Mouse (Mus musculus): ENCODE data around the gene Tsks. TPM values are rescaled to one million over a fixed set of nuclear protein-coding genes. Genes with fewer than 3 reads are reported as not detected.

Tsks gene
- polyA plus RNA-seq, 1 experiment from 2014 or later = 0.23 TPM

DNA sequence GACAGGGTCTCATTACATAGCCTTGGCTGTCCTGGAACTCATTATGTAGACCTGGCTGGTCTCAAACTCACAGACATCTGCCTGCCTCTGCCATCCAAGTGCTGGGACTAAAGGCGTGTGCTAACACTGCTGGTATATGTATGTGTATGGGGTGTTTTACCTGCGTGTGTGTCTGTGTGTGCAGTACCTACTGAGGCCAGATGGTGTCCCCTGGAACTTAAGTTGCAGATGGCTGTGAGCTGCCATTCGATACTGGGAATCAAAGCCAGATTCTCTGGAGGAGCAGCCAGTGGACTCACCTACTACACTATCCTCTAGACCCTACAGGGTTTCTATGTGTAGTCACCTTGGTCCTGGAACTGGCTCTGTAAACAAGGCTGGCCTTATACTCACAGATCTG is 17.5 kb upstream of the Tsks start:
- H3K36me3 ChIP-seq (ENCODE audit: control insufficient read depth, insufficient read depth, low read length) = peaks cover 3% of the 10 kb centered on the region; the same call in 1 of the 2 replicates

DNA sequence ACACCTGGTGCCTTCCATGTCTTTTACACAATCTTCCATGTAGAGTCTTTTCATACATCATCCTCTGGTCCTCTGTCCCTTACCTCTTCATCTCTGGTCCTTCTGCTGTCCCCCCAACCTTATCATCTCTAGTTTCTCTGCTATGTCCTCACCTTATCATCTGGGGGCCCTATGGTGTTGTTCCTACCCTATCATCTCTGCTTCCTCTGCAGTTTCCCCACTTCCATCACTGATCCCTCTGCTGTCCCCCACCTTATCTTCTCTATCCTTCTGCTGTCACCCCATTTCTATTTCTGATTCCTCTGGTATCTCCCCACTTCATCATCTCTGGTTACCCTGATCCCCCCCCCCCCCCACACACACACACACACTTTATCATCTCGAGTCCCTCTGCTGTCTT is 14.4 kb upstream of the Tsks start:
- ATAC-seq (replicated peaks; ENCODE audit: low FRiP score) = no peak
- Histone ChIP-seq H3K4me2 (ENCODE audit: low read depth, low read length, severe bottlenecking) (peak overlapping the region; percentile 62), H3K27ac (ENCODE audit: low read depth, low read length) (no peak overlapping the region), H3K9me3 (ENCODE audit: control insufficient read depth, low read length) (no peaks in the 10 kb centered on the region), H3K36me3 (ENCODE audit: control insufficient read depth, insufficient read depth, low read length) (no peaks in the 10 kb centered on the region; the same call in 1 of the 2 replicates), H3K4me1 (replicated peaks; ENCODE audit: control insufficient read depth, insufficient read depth, low read length) (peaks cover 12% of the 10 kb centered on the region), H3K4me3 (ENCODE audit: low read depth, low read length) (peak overlapping the region; percentile 97), H3K27me3 (ENCODE audit: control insufficient read depth, insufficient read depth, low read length) (no peaks in the 10 kb centered on the region), H3K9ac (ENCODE audit: low read length) (peak overlapping the region; percentile 91)
- WGBS = 0% methylated on average over 1 of the region's 1 CpGs
- no peak for DNase-seq (ENCODE audit: low spot score)

More for the DNA sequence above, 17.5 kb upstream of the Tsks start:
- no peak overlapping the region for H3K27ac ChIP-seq (ENCODE audit: low read depth, low read length)
- ATAC-seq (replicated peaks; ENCODE audit: low FRiP score) (no peak), DNase-seq (ENCODE audit: low spot score) (no peak)
- H3K27me3 ChIP-seq (ENCODE audit: control insufficient read depth, insufficient read depth, low read length) = no peaks in the 10 kb centered on the region
- H3K9ac ChIP-seq (ENCODE audit: low read length) = no peak overlapping the region
- H3K4me3 ChIP-seq (ENCODE audit: low read depth, low read length) = no peak overlapping the region
- peaks cover 12% of the 10 kb centered on the region for H3K4me1 ChIP-seq (replicated peaks; ENCODE audit: control insufficient read depth, insufficient read depth, low read length)
- H3K9me3 ChIP-seq (ENCODE audit: control insufficient read depth, low read length) = no peaks in the 10 kb centered on the region
- H3K4me2 ChIP-seq (ENCODE audit: low read depth, low read length, severe bottlenecking) = no peak overlapping the region
- 66% methylated on average over 3 of the region's 3 CpGs for WGBS

DNA sequence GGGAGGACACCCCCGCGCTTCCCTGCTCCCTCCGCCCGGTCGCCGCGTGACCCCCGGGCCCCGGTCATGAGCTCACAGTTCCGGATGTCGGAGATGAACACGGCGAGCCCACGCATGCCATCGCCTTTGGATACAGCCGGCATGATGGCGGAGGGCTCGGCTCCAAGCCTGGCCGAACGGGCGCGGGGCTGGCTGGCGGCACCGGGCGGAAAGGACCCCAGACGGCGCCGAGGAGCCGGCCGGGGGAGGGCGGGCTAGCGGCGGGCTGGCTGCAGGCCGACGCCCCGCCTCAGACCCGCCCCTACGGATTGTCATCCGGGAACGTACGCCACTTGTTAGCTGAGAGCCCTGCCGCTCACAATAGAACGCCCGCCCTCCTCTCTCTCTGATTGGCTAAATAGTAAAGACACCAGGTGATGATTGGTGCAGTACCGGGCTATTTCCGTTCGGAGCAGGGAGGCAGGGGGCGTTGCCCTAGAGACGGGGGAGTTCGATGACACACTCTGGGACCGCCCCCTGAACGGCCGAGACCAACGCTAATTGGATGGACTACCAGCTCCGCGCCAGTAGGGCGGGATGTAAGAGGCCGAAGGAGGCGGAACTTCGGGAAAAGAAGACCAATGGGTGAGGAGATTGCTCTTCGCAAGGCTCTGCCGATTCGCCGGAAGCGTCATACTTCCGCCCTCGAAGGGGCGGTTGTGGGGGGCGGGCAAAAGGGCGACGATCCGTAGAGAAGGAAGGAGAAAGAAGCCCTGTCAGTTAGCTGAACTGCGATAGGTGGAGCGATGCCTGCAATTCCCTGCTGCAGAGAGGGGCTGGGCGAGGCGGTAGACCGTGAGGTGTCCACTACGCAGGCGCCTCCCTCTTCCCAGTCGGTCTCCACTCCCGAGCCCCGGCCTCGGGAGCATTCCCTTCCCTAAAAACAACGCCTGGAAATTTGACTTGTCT is 13.5 kb upstream of the Tsks start, which contains the start of gene Ap2a1:
TSS of gene Ap2a1 (minus strand) at position 293 of the 948 bp plus-strand sequence.
- H3K27me3 ChIP-seq (ENCODE audit: control insufficient read depth, insufficient read depth, low read length) = no peaks in the 10 kb centered on the region
- no peaks in the 10 kb centered on the region; the same call in 1 of the 2 replicates for H3K36me3 ChIP-seq (ENCODE audit: control insufficient read depth, insufficient read depth, low read length)
- peak within 1 kb of the TSS; percentile 90 for H3K27ac ChIP-seq (ENCODE audit: low read depth, low read length)
- peak; percentile 99 for ATAC-seq (replicated peaks; ENCODE audit: low FRiP score)
- peak within 1 kb of the TSS; percentile 97 for H3K4me3 ChIP-seq (ENCODE audit: low read depth, low read length)
- peak within 1 kb of the TSS; percentile 91 for H3K9ac ChIP-seq (ENCODE audit: low read length)
- under 1% methylated on average over 83 of the region's 84 CpGs for WGBS
- peak; percentile 100 for DNase-seq (ENCODE audit: low spot score)
- no peaks in the 10 kb centered on the region for H3K9me3 ChIP-seq (ENCODE audit: control insufficient read depth, low read length)
- peak within 1 kb of the TSS; percentile 67 for H3K4me2 ChIP-seq (ENCODE audit: low read depth, low read length, severe bottlenecking)
- peaks cover 12% of the 10 kb centered on the region for H3K4me1 ChIP-seq (replicated peaks; ENCODE audit: control insufficient read depth, insufficient read depth, low read length)

DNA sequence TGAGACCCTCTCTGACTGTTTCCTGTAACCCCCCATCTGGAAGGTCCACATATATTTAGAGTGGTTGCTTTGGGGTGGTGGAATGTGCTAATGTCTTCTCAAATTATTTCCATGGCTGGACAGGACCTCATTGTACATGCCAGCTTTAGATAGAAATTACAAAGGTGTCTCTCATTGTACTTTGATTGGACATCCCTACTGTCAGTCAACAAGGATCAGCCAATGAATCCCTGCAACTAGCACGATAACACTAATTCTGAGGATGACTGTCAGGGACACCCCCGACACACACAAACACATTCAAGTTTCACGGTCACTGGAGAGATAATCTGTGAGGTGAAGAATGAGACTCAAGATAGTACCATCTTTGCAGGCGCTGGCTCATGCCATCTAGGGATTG is 4.3 kb upstream of the Tsks start:
- Histone ChIP-seq H3K36me3 (ENCODE audit: control insufficient read depth, insufficient read depth, low read length) (no peaks in the 10 kb centered on the region), H3K4me3 (ENCODE audit: low read depth, low read length) (no peak overlapping the region), H3K9ac (ENCODE audit: low read length) (no peak overlapping the region), H3K27me3 (ENCODE audit: control insufficient read depth, insufficient read depth, low read length) (no peaks in the 10 kb centered on the region), H3K9me3 (ENCODE audit: control insufficient read depth, low read length) (no peaks in the 10 kb centered on the region), H3K4me2 (ENCODE audit: low read depth, low read length, severe bottlenecking) (no peak overlapping the region), H3K4me1 (replicated peaks; ENCODE audit: control insufficient read depth, insufficient read depth, low read length) (no peaks in the 10 kb centered on the region), H3K27ac (ENCODE audit: low read depth, low read length) (no peak overlapping the region)
- ATAC-seq (replicated peaks; ENCODE audit: low FRiP score) (no peak), DNase-seq (ENCODE audit: low spot score) (no peak)
- 97% methylated on average over 4 of the region's 4 CpGs for WGBS

DNA sequence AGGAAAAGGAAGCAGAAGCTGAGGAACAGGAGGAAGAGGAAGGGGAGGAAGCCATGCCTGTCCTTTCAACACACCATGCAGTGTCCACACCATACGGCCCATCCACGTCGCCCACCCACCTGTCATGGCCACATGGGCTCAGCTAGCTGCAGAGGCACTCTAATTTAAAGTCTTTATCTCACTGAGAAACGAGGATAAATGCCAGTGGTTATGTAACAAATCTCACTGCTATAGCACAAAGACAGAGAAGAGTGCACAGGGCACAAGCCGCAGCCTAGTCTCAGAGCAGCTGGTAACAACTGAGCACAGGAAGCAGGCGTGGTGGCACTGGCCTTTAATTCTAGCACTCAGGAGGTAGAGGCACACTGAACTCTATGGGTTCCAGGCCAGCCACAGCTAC is 6.9 kb downstream of the Tsks start:
- H3K4me2 ChIP-seq (ENCODE audit: low read depth, low read length, severe bottlenecking) = no peak overlapping the region
- H3K4me1 ChIP-seq (replicated peaks; ENCODE audit: control insufficient read depth, insufficient read depth, low read length) = peaks cover 10% of the 10 kb centered on the region
- no peak overlapping the region for H3K9ac ChIP-seq (ENCODE audit: low read length)
- no peak for DNase-seq (ENCODE audit: low spot score)
- no peaks in the 10 kb centered on the region for H3K9me3 ChIP-seq (ENCODE audit: control insufficient read depth, low read length)
- ATAC-seq (replicated peaks; ENCODE audit: low FRiP score) = no peak
- no peaks in the 10 kb centered on the region for H3K36me3 ChIP-seq (ENCODE audit: control insufficient read depth, insufficient read depth, low read length)
- H3K4me3 ChIP-seq (ENCODE audit: low read depth, low read length) = no peak overlapping the region
- 77% methylated on average over 6 of the region's 6 CpGs for WGBS
- no peak overlapping the region for H3K27ac ChIP-seq (ENCODE audit: low read depth, low read length)
- peaks cover 13% of the 10 kb centered on the region for H3K27me3 ChIP-seq (ENCODE audit: control insufficient read depth, insufficient read depth, low read length)

DNA sequence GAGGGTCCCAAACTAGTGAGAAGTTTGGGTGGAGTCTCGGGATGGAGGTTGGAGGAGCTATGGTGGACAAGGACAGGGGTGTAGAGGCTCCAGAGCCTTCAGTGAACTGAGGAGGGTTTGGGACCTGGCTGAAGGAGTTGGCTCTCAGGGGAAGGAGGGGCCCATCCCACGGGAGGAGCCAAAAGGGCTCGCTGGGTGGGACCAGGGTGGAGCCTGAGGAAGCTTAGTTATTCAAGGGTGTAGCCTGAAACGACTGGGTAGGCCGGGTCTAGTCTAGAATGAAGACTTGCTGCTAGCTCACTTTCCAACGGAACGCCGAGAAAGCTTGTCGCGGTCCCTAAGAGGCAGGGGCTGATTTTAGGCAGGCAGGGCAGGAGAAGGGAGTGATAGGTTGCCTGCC is 9.0 kb downstream of the Tsks start:
- H3K27ac ChIP-seq (ENCODE audit: low read depth, low read length) = no peak overlapping the region
- ATAC-seq (replicated peaks; ENCODE audit: low FRiP score) (peak; percentile 55), DNase-seq (ENCODE audit: low spot score) (peak; percentile 75)
- H3K4me1 ChIP-seq (replicated peaks; ENCODE audit: control insufficient read depth, insufficient read depth, low read length) = peaks cover 10% of the 10 kb centered on the region
- under 1% methylated on average over 10 of the region's 10 CpGs for WGBS
- peak overlapping the region; percentile 94 for H3K4me2 ChIP-seq (ENCODE audit: low read depth, low read length, severe bottlenecking)
- H3K9ac ChIP-seq (ENCODE audit: low read length) = peak overlapping the region; percentile 63; the same call in 1 of the 2 replicates
- peak overlapping the region; percentile 41 for H3K4me3 ChIP-seq (ENCODE audit: low read depth, low read length)
- no peaks in the 10 kb centered on the region for H3K36me3 ChIP-seq (ENCODE audit: control insufficient read depth, insufficient read depth, low read length)
- no peaks in the 10 kb centered on the region for H3K9me3 ChIP-seq (ENCODE audit: control insufficient read depth, low read length)
- H3K27me3 ChIP-seq (ENCODE audit: control insufficient read depth, insufficient read depth, low read length) = peaks cover 13% of the 10 kb centered on the region

DNA sequence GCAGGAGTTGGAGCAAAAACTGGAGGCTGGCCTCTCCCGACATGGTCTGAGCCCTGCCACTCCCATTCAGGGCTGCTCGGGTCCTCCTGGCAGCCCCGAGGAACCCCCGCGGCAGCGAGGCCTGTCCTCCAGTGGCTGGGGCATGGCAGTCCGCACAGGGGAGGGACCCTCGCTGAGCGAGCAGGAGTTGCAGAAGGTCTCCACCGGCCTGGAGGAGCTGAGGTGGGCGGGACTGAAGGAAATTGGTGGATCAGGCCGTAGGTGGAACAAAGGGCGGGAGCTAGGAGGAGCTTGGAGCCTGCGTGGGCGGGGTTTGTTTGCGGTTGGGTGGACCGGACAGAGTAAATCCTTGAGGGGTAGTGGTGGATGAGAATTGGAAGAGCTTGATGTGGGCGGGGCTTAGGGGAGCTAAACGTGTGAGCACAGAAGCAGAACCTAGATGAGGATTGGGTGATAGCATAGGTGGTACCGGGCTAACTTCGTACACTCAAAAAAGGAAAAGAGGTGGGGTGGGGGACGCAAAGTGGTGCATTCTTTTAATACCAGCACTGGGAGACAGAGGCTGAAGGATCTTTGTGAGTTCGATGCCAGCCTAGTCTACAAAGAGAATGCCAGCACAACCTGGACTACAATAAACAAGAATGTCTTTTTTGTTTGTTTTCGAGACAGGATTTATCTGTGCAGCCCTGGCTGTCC is 9.8 kb downstream of the Tsks start:
- DNase-seq (ENCODE audit: low spot score) = peak; percentile 93
- Histone ChIP-seq H3K27me3 (ENCODE audit: control insufficient read depth, insufficient read depth, low read length) (peaks cover 13% of the 10 kb centered on the region), H3K36me3 (ENCODE audit: control insufficient read depth, insufficient read depth, low read length) (no peaks in the 10 kb centered on the region), H3K27ac (ENCODE audit: low read depth, low read length) (peak overlapping the region; percentile 18; the same call in 1 of the 2 replicates), H3K9ac (ENCODE audit: low read length) (peak overlapping the region; percentile 63), H3K4me3 (ENCODE audit: low read depth, low read length) (peak overlapping the region; percentile 41), H3K9me3 (ENCODE audit: control insufficient read depth, low read length) (no peaks in the 10 kb centered on the region), H3K4me2 (ENCODE audit: low read depth, low read length, severe bottlenecking) (peak overlapping the region; percentile 94), H3K4me1 (replicated peaks; ENCODE audit: control insufficient read depth, insufficient read depth, low read length) (peaks cover 10% of the 10 kb centered on the region)
- WGBS = 9% methylated on average over 24 of the region's 24 CpGs
- peak; percentile 89 for ATAC-seq (replicated peaks; ENCODE audit: low FRiP score)

DNA sequence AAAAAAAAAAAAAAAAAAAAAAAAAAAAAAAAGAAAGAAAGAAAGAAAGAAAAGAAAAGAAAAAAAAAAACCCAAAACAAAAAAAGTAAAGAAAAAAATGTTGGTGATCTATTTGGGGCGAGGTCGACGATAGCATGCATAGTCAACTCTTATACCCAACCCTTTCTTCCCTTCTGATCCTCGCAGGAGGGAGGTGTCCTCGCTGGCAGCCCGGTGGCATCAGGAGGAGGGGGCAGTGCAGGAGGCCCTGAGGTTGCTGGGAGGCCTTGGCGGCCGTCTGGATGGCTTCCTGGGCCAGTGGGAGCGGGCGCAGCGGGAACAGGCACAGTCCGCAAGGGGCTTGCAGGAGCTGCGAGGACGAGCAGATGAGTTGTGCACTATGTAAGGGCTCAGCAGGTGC is 10.6 kb downstream of the Tsks start:
- WGBS = 59% methylated on average over 14 of the region's 14 CpGs
- H3K9ac ChIP-seq (ENCODE audit: low read length) = no peak overlapping the region
- no peak overlapping the region for H3K4me3 ChIP-seq (ENCODE audit: low read depth, low read length)
- H3K27me3 ChIP-seq (ENCODE audit: control insufficient read depth, insufficient read depth, low read length) = peaks cover 13% of the 10 kb centered on the region
- H3K36me3 ChIP-seq (ENCODE audit: control insufficient read depth, insufficient read depth, low read length) = no peaks in the 10 kb centered on the region
- DNase-seq (ENCODE audit: low spot score) = no peak
- H3K4me1 ChIP-seq (replicated peaks; ENCODE audit: control insufficient read depth, insufficient read depth, low read length) = peaks cover 10% of the 10 kb centered on the region
- H3K4me2 ChIP-seq (ENCODE audit: low read depth, low read length, severe bottlenecking) = no peak overlapping the region
- H3K9me3 ChIP-seq (ENCODE audit: control insufficient read depth, low read length) = no peaks in the 10 kb centered on the region
- no peak overlapping the region for H3K27ac ChIP-seq (ENCODE audit: low read depth, low read length)
- ATAC-seq (replicated peaks; ENCODE audit: low FRiP score) = no peak
